Mouse (Mus musculus) urinary bladder, adult 2 months (tissue): Measurements from ENCODE around the gene Prkag2. TPM values are rescaled to one million over a fixed set of nuclear protein-coding genes. Genes with fewer than 3 reads are reported as not detected.
"Not testable (repeated sequence)": the region's sequence is repeated elsewhere in the genome, so short reads cannot be mapped to it uniquely, and the experiment has no call there.

ENCODE experiments used
- DNase-seq: peaks from one replicate; pipeline ENCODE4 v3.0.0; 2022; ENCODE audit warnings: low spot score
- polyA plus RNA-seq: library from polyadenylated mRNA; depleted of rRNA; stranded (reverse); fragments of >200 nt; gene quantifications from 2 replicates; pipeline ENCODE4 v1.2.3, GENCODE M21; 2012

Prkag2 gene
- polyA plus RNA-seq, 1 experiment = 142 TPM

GRCm38 (mm10) chr5:25087064-25087463 lies 13.4 kb downstream of the Prkag2 start:
- DNase-seq = no peak

- no peak for DNase-seq
Observed at GRCm38 (mm10) chr5:25086234-25086633, 14.2 kb downstream of the Prkag2 start.

GRCm38 (mm10) chr5:25085170-25085569 lies 15.3 kb downstream of the Prkag2 start:
- no peak for DNase-seq

GRCm38 (mm10) chr5:25083816-25084215 lies 16.6 kb downstream of the Prkag2 start:
- no peak for DNase-seq

- DNase-seq = no peak
Observed at GRCm38 (mm10) chr5:25082542-25082941, 17.9 kb downstream of the Prkag2 start.

- no peak for DNase-seq
Observed at GRCm38 (mm10) chr5:25081545-25081944, 18.9 kb downstream of the Prkag2 start.

- no peak for DNase-seq
Observed at GRCm38 (mm10) chr5:25080994-25081393, 19.4 kb downstream of the Prkag2 start.

GRCm38 (mm10) chr5:25080438-25080945 lies 19.9 kb downstream of the Prkag2 start:
- no peak for DNase-seq

- no peak for DNase-seq
Observed at GRCm38 (mm10) chr5:25079766-25080265, 20.6 kb downstream of the Prkag2 start.

GRCm38 (mm10) chr5:25077873-25078651 lies 22.4 kb downstream of the Prkag2 start:
- no peak for DNase-seq

- not testable (repeated sequence) for DNase-seq
Observed at GRCm38 (mm10) chr5:25077258-25077657, 23.2 kb downstream of the Prkag2 start.

GRCm38 (mm10) chr5:25075623-25076022 lies 24.8 kb downstream of the Prkag2 start:
- no peak for DNase-seq

- no peak for DNase-seq
Observed at GRCm38 (mm10) chr5:25069815-25070214, 30.6 kb downstream of the Prkag2 start.

GRCm38 (mm10) chr5:25067122-25067521 lies 33.3 kb downstream of the Prkag2 start:
- DNase-seq = no peak

GRCm38 (mm10) chr5:25064270-25065232 lies 35.9 kb downstream of the Prkag2 start:
- no peak for DNase-seq

GRCm38 (mm10) chr5:25062506-25063132 lies 37.8 kb downstream of the Prkag2 start:
- no peak for DNase-seq

- DNase-seq = no peak
Observed at GRCm38 (mm10) chr5:25058853-25059741, 41.3 kb downstream of the Prkag2 start.

- no peak for DNase-seq
Observed at GRCm38 (mm10) chr5:25058417-25058816, 42.0 kb downstream of the Prkag2 start.

GRCm38 (mm10) chr5:25055288-25055687 lies 45.2 kb downstream of the Prkag2 start:
- DNase-seq = no peak

- no peak for DNase-seq
Observed at GRCm38 (mm10) chr5:25053971-25054658, 46.3 kb downstream of the Prkag2 start.
